Mouse (Mus musculus) lung, postnatal 0 days (tissue): ENCODE results near the gene Ssh2.

ENCODE experiments used
- CTCF ChIP-seq: IDR thresholded peaks from 2 replicates; pipeline ENCODE4 v1.5.1; 2016; ENCODE audit warnings: antibody characterized with exemption, mild to moderate bottlenecking
- EP300 ChIP-seq: IDR thresholded peaks from 2 replicates; pipeline ENCODE4 v1.6.1; 2016; ENCODE audit warnings: antibody characterized with exemption, mild to moderate bottlenecking, control low read depth

DNA sequence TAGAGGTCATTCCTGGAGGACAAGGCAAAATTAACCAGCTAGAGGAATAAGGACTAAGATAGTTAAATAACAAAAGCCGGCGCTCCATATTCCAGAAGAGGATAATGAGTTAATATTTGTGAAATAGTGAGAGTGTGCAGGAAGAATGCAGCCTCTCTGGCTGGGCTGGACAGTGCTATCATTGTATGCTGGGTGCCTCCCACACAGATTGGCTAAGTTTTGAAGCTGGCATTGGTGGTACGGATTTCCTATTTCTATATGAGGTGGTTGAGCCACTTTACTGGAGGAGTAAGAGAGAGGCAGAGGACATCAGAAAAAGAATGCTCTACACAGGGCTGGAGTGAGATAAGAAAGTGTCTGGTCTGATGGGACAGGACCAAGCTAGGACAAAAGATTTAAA is 36.3 kb upstream of the Ssh2 start:
- TF ChIP-seq CTCF (no peak), EP300 (no peak)
